Mouse (Mus musculus) gastrocnemius, adult 8-10 months (tissue): Measurements from ENCODE around the gene Efemp2. TPM values are rescaled to one million over a fixed set of nuclear protein-coding genes. Genes with fewer than 3 reads are reported as not detected.
"Not testable (repeated sequence)": the region's sequence is repeated elsewhere in the genome, so short reads cannot be mapped to it uniquely, and the experiment has no call there.

Experiments
- DNase-seq, 2 experiments: peaks; one replicate each; pipeline ENCODE4 v3.0.0; 2022; ENCODE audit warnings: low spot score in 2 of 2
- total RNA-seq, 4 experiments: library from RNA; stranded (reverse); gene quantifications; 2 replicates each; pipeline ENCODE4 v1.2.4; 2022

Gene Efemp2
- total RNA-seq, 4 experiments from 2014 or later = 3.2 to 6.1 (median 3.8) TPM

DNA sequence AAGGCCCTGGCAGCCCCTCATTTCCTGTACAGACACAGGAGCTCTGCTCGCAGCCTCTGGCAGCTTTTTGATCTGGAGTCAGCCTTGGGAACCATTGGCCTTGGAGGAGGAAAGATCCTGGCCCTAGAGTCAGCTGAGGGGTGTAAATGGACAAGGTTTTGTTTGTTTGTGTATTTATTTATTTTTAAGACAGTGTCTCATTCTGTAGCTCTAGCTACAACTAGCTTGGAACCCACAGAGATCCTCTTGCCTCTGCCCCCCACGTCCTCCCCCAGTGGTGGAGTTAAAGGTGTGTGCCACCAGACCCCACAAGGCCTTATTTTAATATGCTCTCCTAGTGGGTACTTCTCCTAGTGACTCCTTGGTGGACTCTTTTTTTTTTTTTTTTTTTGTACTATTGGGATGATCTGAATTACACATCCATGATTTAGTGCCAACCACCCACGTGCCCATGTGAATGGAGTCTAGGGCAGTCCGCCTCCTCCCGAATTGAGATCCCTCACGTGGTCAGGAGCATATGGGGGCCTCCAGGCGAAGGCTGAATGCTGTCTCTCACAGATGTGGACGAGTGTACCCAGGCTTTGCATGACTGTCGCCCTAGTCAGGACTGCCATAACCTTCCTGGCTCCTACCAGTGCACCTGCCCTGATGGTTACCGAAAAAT is 3.4 kb downstream of the Efemp2 start:
- DNase-seq = no peak

DNA sequence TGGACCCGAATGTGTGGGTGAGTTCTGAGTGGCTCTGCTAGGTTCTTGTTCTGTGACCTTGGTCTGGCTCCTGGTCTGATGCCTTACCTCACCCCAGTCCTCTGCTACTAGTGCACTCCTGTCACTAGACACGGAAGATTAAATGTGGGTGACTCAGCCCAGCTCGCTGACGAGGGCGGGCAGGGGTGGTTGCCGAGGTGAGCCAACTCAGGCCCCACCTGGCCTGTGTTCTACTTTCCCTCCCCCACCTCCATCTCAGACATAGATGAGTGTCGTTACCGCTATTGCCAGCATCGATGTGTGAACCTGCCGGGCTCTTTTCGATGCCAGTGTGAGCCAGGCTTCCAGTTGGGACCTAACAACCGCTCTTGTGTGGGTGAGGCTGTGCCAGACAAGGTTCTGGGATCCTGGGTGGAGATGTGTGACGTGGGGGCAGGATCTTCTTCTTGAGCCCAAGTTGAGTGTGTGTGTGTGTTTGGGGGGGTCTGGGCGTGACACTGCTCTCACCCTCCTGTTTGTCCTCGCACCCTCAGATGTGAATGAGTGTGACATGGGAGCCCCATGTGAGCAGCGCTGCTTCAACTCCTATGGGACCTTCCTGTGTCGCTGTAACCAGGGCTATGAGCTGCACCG is 4.0 kb downstream of the Efemp2 start:
- no peak for DNase-seq

DNA sequence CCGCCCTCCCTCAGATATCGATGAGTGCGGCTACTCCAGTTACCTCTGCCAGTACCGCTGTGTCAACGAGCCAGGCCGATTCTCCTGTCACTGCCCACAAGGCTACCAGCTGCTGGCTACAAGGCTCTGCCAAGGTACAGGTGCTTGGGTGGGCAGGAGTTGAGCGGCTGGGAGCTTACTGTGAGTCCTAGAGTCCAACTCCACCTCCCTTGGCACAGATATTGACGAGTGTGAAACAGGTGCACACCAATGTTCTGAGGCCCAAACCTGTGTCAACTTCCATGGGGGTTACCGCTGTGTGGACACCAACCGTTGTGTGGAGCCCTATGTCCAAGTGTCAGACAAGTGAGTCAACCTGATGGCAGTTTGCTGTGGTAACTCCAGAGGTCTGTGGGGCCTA is 6.3 kb downstream of the Efemp2 start:
- no peak for DNase-seq

DNA sequence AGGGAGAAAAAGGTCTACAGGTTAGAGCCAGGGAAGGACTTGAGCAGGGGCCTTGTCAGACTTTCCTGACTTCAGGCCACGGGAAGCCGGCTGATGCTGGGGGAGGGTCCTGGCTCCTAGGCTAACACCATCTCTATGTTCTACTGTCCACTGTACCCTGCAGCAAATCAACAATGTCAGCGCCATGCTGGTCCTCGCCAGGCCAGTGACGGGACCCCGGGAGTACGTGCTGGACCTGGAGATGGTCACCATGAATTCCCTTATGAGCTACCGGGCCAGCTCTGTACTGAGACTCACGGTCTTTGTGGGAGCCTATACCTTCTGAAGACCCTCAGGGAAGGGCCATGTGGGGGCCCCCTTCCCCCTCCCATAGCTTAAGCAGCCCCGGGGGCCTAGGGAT is 7.6 kb downstream of the Efemp2 start:
- no peak for DNase-seq

DNA sequence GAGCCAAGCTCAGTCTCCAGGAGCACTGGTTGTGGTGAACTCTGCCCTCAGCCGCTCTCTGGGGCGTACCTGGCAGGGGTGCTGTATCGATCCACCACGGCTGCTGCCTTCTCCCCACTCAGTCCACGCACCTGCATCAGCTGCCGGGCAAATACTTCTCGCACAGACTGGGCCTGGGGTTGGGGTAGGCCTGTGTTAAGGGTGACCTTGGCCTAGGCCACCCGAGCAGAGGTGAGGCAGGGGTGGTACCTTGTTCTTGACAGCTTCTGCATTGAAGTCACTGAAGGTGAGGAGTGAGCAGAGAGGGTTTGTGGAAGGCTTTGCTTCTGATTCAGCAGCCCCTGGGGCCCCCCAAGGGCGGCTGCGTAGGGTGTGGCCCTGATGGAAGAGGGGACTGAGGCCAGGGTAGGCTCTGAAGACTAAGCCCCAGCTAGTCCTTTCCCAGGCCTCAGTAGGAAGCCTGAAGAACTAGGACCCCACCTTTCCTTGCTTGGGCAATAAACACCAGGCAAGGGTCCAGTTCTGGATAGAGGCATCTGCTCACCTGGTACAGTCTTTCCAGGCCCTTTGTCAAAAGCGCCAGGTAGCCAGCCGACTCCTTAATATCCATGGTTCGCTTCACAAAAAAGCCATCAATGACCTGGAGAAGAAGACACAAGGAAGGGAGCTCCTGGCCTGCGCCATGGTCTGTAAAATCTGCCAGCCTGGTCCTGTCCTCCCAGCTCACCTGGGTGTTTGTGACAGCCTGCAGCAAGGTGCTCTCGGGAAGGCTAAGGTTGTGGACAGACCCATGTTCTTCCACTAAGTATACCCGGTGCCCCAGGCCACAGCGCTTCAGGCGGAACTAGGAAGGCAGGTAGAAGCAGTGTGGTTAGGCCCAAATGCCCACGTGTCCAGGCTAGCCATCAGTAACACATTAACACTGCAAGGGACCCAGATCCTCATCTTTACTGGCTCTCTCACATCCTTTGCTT is 9.9 kb downstream of the Efemp2 start:
- no peak for DNase-seq

DNA sequence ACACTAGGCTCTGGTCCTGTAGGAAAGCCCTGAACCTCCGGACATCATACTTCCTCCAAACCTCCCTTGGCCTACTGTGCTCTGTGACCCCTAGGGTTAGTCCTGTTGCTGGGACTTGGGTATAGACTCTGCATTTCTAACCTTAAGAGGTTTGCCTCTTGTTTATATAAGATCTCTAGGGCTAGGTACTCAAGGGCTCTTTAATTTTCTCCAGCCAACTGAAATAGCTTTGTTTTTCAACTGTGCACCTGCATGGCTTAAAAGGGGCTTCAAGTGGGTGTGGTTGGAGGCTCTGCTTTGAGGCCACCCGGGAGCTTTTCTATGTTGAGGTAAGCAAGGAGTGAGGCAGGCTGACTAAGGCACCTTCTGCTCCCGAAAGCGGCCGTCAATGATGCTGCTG is 10.7 kb downstream of the Efemp2 start:
- DNase-seq = no peak

DNA sequence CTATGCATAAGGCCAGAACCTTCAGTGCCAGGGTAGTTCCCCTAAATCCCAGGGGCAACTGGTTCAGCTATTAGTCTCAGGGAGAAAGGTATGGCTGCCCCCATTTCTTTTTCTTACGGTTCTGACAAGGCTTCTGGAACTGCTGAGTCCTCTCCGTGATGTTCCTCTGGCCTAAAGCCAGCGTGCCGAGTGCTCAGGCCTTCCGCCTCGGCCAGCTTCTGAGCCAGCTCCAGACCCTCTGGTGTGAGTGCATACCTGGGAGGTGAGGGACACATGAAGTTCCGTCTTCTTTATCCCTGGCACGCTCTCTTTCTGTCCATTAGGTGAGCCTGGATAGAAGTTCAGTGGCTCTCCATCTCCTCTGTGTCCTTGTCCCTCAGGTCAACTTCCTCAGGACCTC is 11.6 kb downstream of the Efemp2 start:
- no peak for DNase-seq

DNA sequence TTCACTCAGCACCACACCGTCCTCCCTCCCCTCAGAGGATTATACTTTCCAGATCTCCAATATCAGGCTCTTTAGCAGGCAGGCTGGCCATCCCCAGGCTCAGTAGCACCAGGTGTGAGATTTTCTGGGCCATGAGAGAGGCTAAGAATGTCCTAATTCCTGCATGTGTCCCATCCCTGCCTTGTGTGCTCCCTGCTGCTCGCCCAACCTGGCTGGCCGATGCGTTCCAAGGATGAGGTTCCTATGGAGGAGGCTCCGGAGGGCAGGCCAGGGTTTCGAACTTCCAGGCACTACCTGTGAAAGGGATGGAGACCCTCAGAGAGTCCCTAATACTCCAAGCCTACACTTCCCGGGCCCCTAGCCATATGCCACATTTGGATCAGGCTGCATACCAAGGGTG is 12.1 kb downstream of the Efemp2 start:
- no peak for DNase-seq

DNA sequence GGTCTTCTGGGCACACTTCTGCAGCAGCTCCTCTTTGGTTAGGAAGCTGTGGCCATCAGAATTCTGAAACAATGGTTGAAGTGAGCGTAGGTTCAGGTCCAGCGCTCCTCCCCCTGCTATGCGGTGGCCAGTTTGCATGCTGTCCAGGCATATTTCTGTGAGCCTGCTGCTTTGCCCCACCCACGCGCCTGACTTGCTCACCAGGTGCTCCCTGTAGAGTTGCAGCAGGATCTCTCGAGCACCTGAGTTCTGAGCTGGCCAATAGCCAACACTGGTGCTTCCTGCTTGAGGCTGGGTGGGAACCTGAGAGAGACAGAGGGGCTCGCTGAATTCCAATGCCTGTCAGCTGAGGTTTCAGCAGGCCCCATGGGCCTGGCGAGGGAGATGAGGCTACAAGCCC is 12.5 kb downstream of the Efemp2 start:
- no peak for DNase-seq

DNA sequence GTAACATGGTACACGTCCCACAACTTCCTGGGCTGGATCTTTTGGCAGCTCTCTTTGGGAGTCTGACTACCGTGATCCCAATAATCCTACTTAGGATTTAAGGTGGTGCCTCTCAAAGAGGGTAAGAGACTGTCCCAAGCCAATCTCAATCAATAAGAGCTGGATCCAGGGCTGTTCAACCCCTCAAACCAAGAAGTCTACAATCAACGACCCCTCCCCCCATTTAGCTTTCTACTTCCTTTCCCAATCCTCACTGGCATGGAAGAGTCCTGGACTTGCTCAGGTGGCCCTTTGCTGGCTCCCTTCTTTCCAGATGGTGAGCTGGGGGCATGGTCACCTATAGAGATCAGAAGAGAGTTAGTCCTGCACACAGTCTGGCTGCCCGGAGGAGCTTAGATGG is 13.0 kb downstream of the Efemp2 start:
- DNase-seq = no peak

DNA sequence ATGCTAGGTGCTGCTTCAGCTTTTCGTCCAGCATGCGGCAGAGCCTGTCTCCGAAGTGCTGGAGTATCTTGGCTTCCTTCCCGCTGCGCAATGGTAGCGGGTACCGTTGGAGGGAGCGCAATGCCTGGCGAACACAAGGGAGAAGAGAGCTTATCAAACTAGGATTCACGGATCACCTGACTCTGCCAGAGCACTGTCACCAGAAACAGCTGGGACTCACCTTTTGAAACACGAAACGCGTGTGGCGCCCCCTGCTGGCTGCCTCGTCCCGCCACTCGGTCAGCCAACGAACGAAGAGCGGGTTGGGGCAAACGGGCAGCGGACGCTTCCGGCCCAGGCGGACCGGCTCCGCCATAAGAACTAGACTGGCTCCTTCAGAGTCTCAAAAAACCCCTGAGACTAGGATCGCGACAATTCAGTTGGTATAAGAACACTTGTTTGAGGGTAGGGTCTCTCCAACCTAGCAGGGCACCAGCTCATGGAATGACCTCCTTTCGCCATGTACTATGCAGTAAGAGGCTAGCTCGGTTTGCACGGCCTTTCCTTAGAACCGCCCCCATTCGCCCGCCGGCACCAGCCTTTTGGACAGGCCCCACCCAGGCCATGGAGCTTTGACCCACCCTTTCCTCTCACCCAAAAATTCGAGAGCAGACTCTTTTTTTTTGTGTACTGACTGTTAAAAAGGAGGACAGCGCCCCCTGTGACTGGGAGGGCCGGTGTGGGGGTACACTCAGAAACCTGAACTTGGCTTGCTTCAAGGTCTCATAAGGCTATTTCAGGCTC is 14.2 kb downstream of the Efemp2 start, which contains the start of gene Mus81:
Gene Mus81, minus strand, starts transcription at position 635 of the 783 bp plus-strand sequence.
- DNase-seq = peak; percentile 95 to 96

DNA sequence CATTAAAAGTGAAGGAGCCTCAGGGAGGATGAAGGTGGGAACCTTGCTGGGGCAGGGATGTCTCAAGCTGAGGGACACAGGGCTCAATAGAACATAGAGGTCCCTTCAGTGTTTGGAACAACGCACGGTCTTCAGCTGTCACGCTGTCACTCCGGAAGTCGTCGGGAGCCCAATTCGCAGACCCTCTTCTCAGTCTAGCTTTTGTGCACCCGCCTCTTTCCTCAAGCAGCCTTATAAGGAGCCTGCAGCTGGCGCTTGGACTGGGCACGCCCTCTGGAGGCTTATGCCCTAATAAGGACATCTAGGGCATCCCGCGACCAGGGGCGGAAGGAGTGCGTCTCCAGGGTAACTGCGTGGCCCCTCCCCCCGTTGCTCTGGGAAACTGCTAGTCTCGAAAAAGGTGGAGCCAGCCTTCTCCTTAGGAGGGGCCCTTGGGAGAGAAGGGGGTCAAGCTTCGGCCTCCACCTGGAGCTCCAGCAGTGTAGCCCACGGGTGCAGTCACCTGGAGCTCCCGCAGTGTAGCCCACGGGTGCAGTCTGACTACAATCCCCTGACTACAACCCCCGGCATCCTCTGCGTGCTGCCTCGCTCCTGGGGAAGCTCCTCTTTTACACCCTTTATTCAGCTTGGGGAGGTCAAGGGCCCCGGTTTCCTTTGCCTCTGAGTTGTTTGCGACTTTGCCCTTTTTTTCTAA is 15.3 kb downstream of the Efemp2 start:
- DNase-seq = peak; percentile 97 to 98

DNA sequence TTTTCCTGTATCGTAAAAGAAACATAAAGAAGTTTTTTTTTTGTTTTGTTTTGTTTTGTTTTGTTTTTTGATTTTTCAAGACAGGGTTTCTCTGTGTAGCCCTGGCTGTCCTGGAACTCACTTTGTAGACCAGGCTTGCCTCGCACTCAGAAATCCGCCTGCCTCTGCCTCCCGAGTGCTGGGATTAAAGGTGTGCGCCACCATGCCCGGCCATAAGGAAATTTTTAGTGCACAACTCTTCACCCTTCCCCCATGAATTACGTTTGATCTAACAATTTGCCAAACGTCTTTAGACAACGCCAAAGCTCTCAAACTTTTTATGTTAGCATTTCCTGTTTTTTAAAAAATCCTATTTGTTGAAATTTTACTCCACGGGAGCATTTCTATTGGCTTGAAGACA is 16.0 kb downstream of the Efemp2 start:
- DNase-seq = not testable (repeated sequence)

DNA sequence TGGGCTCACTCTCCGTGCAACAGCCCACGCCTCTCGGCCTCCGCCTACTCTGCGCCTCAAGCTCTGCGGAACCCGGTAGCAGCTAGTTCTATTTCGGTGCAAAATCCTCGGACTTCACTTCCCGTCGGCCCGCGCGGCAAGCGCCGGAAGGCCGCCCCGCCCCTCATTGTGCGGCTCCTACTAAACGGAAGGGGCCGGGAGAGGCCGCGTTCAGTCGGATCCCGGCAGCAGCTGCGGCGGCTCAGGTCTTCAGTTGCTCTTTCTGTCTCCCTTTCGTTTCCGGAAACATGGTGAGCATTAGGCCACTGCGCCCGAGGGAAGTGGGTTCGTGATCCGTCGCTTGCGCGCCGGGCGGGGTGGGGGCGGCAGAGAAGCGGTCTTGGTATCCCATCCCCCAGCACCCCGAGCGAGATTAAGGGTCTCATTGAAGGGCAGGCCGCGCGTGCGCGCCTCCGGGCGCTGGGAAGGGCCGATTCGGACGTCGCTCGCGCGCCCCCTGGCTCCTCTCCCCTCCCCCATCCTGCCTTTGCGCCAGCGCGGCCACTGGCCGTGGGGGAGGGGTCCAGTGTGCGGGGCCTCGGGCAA is 16.7 kb downstream of the Efemp2 start, which contains the start of gene Cfl1:
Gene Cfl1, plus strand, starts transcription at position 143 of the 585 bp plus-strand sequence.
- peak; percentile 88 to 91 for DNase-seq

DNA sequence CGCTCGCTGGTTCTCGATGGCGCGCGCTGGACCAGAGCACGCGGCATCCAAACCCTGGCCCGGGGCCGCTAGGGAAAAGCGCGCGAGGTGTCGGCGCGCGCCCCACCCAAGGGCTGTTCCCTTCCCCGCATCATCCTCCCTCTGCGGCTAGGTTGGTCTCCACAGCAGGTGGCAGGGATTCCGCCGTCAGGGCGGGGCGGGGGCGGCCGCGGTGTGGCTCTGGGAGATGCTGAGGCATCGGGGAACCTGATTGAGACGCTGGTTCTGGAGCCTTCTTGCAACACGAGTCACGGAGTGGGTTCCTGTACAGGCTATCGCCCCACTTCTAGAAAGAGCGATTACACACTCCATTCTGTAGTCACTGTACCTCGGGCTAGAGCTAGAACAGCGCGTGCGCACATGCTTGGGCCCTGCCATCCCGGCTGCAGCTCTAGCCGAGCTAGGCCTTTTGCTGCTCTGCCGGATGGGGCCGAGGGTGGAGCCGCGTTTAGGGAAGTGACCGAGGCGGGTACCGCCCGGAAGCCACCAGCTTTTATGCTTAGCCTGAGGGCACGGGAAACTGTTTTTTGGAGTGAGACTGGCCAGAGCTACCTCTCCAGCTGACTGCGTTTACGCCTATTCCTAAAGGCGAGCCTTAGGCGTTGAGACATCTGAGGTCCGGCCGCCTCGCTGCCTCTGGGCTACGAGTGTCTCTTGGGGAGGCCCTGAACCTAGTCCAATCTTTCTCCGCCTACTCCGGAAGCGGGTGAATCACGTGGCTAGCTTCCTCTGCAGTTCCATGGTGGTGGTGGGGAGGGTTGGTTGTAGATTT is 17.3 kb downstream of the Efemp2 start:
- peak; percentile 76 to 77 for DNase-seq

DNA sequence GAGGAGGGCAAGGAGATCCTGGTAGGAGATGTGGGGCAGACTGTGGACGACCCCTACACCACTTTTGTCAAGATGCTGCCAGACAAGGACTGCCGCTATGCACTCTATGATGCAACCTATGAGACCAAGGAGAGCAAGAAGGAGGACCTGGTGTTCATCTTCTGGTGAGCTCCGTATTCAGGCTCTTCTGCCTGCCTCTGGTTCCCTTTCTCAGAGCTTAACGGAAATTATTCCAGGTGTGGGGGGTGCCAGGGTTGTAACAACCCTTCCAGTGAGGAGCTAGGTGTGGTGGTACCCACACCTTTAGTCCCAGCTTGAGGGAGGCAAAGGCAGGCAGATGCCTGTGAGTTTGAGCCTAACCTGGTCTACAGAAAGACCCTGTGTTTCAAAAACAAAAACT is 18.9 kb downstream of the Efemp2 start:
- DNase-seq = no peak

DNA sequence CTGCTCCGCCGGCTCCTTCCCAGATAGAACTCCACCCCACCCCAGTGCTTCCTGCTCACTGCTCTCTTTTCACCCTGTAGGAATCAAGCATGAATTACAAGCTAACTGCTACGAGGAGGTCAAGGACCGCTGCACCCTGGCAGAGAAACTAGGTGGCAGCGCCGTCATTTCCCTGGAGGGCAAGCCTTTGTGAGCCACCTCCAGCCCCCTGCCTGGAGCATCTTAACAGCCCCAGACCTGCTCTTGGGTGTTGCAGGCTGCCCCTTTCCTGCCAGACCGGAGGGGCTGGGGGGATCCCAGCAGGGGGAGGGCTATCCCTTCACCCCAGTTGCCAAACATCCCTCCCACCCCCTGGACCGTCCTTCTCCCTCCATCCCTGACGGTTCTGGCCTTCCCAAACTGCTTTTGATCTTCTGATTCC is 19.6 kb downstream of the Efemp2 start:
- not testable (repeated sequence) for DNase-seq

DNA sequence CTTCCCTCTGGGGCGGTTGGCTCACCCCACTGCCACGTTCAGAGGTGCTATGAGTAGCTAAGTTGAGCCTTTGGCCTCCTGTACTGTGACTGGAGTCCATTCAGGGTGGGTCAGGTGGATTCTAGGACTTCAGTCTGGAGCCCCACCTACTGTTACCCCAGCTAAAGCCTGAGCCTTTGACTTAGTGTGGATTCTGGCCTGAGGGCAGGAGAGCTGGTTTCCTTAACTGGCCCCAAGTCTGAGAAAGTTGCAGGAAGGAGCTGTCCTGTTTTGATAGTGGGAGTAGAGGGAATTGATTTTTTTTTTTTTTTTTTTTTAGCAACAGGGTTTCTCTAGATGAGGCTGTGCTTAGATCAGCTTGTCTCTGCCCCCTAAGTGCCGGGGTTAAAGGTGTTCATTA is 20.6 kb downstream of the Efemp2 start:
- no peak for DNase-seq

DNA sequence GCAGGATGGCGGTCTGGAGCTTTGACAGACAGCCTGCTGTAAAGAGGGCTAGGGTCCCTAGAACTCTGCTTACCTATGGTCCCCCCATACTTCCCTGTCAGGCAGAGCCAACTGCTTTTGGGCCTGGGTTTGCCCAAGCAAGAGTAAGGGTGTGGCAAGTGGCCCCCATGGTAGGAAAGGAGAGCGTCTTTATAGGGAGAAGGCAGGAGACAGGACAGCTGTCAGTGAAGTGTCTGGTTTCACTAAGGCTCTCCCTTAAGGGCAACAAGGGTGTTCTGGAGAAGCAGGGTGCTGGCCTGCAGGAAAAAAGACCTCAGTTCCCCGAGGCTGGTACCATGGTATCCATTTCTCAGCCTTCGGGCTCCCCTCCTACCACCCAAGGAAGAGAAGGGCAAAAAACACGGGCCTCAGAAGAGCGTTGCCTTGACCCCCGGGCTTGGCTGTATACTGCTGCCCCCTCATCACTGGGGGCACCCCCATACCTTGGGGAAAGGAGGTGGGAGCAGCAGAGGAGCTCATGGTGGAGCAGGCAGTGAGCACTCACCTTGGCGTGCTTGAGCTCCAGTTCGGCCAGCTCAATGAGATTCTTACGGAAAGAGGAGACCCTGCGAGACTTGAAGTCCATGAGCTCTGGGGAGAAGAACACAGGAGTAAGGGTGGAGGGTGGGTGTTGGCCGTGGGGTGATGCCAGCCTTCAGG is 21.7 kb downstream of the Efemp2 start:
- DNase-seq = no peak
